In genomic region chr15:6435773-6436172, GRCm38 (mm10) we compare ENCODE assay signal across 11 mouse cellular contexts. TPM values are rescaled to one million over a fixed set of nuclear protein-coding genes. Genes with fewer than 3 reads are reported as not detected.
A peak's percentile ranks its signal among the peaks of the same experiment; 100 is the strongest.
DNase-seq lines count a peak whose midpoint lies in the region; ATAC-seq lines count a peak whose summit lies in the region.
"Had no signal": no experiment of that assay in that cellular context is flagged by ENCODE, and none has a peak within 500 bp of the region (broad histone marks: within the 10 kb centered on the region; RNA-seq: fewer than 3 reads in every experiment).

No protein-coding gene starts in this region.

- no peaks in the 10 kb centered on the region for H3K36me3 ChIP-seq in midbrain, embryonic 13.5 days

- peak; percentile 37 for DNase-seq in gastrocnemius, postnatal 10 days
- no peak for DNase-seq in gastrocnemius, postnatal 4 days (ENCODE audit: low spot score in 2 of 2)
- DNase-seq in urinary bladder, postnatal 14 days (ENCODE audit: low spot score) = peak; percentile 57
- no peak for DNase-seq in urinary bladder, postnatal 10 days (ENCODE audit: low spot score)
- peak; percentile 41 for DNase-seq in embryo, embryonic 10.5 days (ENCODE audit: low spot score)
- DNase-seq in kidney, postnatal 36 days = peak; percentile 58 to 76
- peak; percentile 21 for DNase-seq in retina, embryonic 14.5 days (ENCODE audit: low spot score)

- 66% methylated on average over 2 of the region's 2 CpGs for WGBS in midbrain, embryonic 13.5 days

- H3K27me3 ChIP-seq in midbrain, embryonic 13.5 days = no peaks in the 10 kb centered on the region
- H3K27me3 ChIP-seq: embryonic facial prominence, embryonic 12.5 days had no signal

- no peak for ATAC-seq in midbrain, embryonic 13.5 days

- H3K9ac ChIP-seq in midbrain, embryonic 13.5 days (replicated peaks) = no peak overlapping the region
- H3K9ac ChIP-seq: embryonic facial prominence, embryonic 12.5 days had no signal

- H3K4me3 ChIP-seq in midbrain, embryonic 13.5 days (replicated peaks) = no peak overlapping the region
- H3K4me3 ChIP-seq: embryonic facial prominence, embryonic 12.5 days had no signal

- no peak overlapping the region for H3K4me2 ChIP-seq in midbrain, embryonic 13.5 days (replicated peaks)
- H3K4me2 ChIP-seq: embryonic facial prominence, embryonic 12.5 days had no signal

- peaks cover 5% of the 10 kb centered on the region; the same call in 1 of the 2 replicates for H3K9me3 ChIP-seq in midbrain, embryonic 13.5 days
- H3K9me3 ChIP-seq: embryonic facial prominence, embryonic 12.5 days had no signal

- no peaks in the 10 kb centered on the region for H3K4me1 ChIP-seq in midbrain, embryonic 13.5 days (replicated peaks)
- H3K4me1 ChIP-seq: embryonic facial prominence, embryonic 12.5 days had no signal

- H3K27ac ChIP-seq in midbrain, embryonic 13.5 days = no peak overlapping the region
- H3K27ac ChIP-seq: embryonic facial prominence, embryonic 12.5 days had no signal

RNA-seq across cellular contexts. Expression of gene C9, which starts 9.4 kb away (rescaled TPM):
- not detected for total RNA-seq in gastrocnemius, postnatal 10 days (2021)
- total RNA-seq in gastrocnemius, postnatal 4 days (2021) = not detected
- not detected in 2 replicates for polyA plus RNA-seq in midbrain, embryonic 13.5 days (2015; fragmentation: Nextera tagmentation; extraction: Ambion mirVana)
- total RNA-seq: left cerebral cortex, postnatal 10 days had no signal
- polyA plus RNA-seq: neural tube, embryonic 14.5 days had no signal

Comparison
In these comparisons a context has a peak if more than half of its experiments do, and no peak if none do; other contexts are left out.
1. DNase-seq: peak in gastrocnemius, postnatal 10 days (single experiment), urinary bladder, postnatal 14 days (single experiment), embryo, embryonic 10.5 days (single experiment), kidney, postnatal 36 days (2 of 2) and retina, embryonic 14.5 days (single experiment); none in gastrocnemius, postnatal 4 days (0 of 2) and urinary bladder, postnatal 10 days (single experiment).